Mouse (Mus musculus): ENCODE data around the gene Atp6v0c.
"Not testable (repeated sequence)": the region's sequence is repeated elsewhere in the genome, so short reads cannot be mapped to it uniquely, and the experiment has no call there.

The Atp6v0c gene

GRCm38 (mm10) chr17:24157121-24157520 lies 12.4 kb downstream of the Atp6v0c start:
- DNase-seq (ENCODE audit: extremely low spot score, low spot score): no peak

- no peak for DNase-seq (ENCODE audit: extremely low spot score, low spot score)
These were observed 13.1 kb downstream of the Atp6v0c start for GRCm38 (mm10) chr17:24156394-24156793.

- DNase-seq (ENCODE audit: extremely low spot score, low spot score): no peak
These were observed 13.8 kb downstream of the Atp6v0c start for GRCm38 (mm10) chr17:24155742-24156141.

GRCm38 (mm10) chr17:24154463-24154862 lies 15.0 kb downstream of the Atp6v0c start:
- no peak for DNase-seq (ENCODE audit: extremely low spot score, low spot score)

GRCm38 (mm10) chr17:24151890-24152563 lies 17.5 kb downstream of the Atp6v0c start:
- peak; percentile 74 for DNase-seq (ENCODE audit: extremely low spot score, low spot score)

- no peak for DNase-seq (ENCODE audit: extremely low spot score, low spot score)
These were observed 18.1 kb downstream of the Atp6v0c start for GRCm38 (mm10) chr17:24151382-24151781.

- no peak for DNase-seq (ENCODE audit: extremely low spot score, low spot score)
These were observed 18.7 kb downstream of the Atp6v0c start, which contains the start of gene Pdpk1 for GRCm38 (mm10) chr17:24150824-24151223. Gene Pdpk1, minus strand, starts transcription at chr17:24150924.

- no peak for DNase-seq (ENCODE audit: extremely low spot score, low spot score)
These were observed 20.1 kb downstream of the Atp6v0c start for GRCm38 (mm10) chr17:24149421-24149820.

- no peak for DNase-seq (ENCODE audit: extremely low spot score, low spot score)
These were observed 26.6 kb downstream of the Atp6v0c start for GRCm38 (mm10) chr17:24142897-24143296.

- peak; percentile 92 for DNase-seq (ENCODE audit: extremely low spot score, low spot score)
These were observed 28.0 kb downstream of the Atp6v0c start for GRCm38 (mm10) chr17:24141425-24141920.

- no peak for DNase-seq (ENCODE audit: extremely low spot score, low spot score)
These were observed 28.6 kb downstream of the Atp6v0c start for GRCm38 (mm10) chr17:24140845-24141424.

- no peak for DNase-seq (ENCODE audit: extremely low spot score, low spot score)
These were observed 29.5 kb downstream of the Atp6v0c start for GRCm38 (mm10) chr17:24139968-24140367.

GRCm38 (mm10) chr17:24139256-24139655 lies 30.2 kb downstream of the Atp6v0c start:
- DNase-seq (ENCODE audit: extremely low spot score, low spot score): no peak

- no peak for DNase-seq (ENCODE audit: extremely low spot score, low spot score)
These were observed 32.1 kb downstream of the Atp6v0c start for GRCm38 (mm10) chr17:24137226-24137880.

GRCm38 (mm10) chr17:24134062-24134461 lies 35.4 kb downstream of the Atp6v0c start:
- no peak for DNase-seq (ENCODE audit: extremely low spot score, low spot score)

GRCm38 (mm10) chr17:24132919-24133318 lies 36.6 kb downstream of the Atp6v0c start:
- not testable (repeated sequence) for DNase-seq (ENCODE audit: extremely low spot score, low spot score)

GRCm38 (mm10) chr17:24131570-24131969 lies 37.9 kb downstream of the Atp6v0c start:
- DNase-seq (ENCODE audit: extremely low spot score, low spot score): no peak

GRCm38 (mm10) chr17:24129246-24129645 lies 40.3 kb downstream of the Atp6v0c start:
- DNase-seq (ENCODE audit: extremely low spot score, low spot score): not testable (repeated sequence)

GRCm38 (mm10) chr17:24127592-24127991 lies 41.9 kb downstream of the Atp6v0c start:
- no peak for DNase-seq (ENCODE audit: extremely low spot score, low spot score)

- DNase-seq (ENCODE audit: extremely low spot score, low spot score): no peak
These were observed 42.7 kb downstream of the Atp6v0c start for GRCm38 (mm10) chr17:24126801-24127200.

GRCm38 (mm10) chr17:24119446-24119845 lies 50.1 kb downstream of the Atp6v0c start:
- no peak for DNase-seq (ENCODE audit: extremely low spot score, low spot score)

All from neural tube, embryonic 10.5 days (tissue).